Mouse (Mus musculus) liver, adult 2 months (tissue): ENCODE measurements around the gene Ccnd2. TPM values are rescaled to one million over a fixed set of nuclear protein-coding genes. Genes with fewer than 3 reads are reported as not detected.

Source experiments
- DNase-seq: peaks from one replicate; pipeline ENCODE4 v3.0.0-alpha.2; 2011; ENCODE audit warnings: low read depth, low spot score; ENCODE audit errors: extremely low read depth
- H3K27ac ChIP-seq: fragments of 200-500 bp; replicated peaks from 2 replicates; pipeline ENCODE4 v1.5.1; 2012; ENCODE audit warnings: low read depth, mild to moderate bottlenecking, control low read depth, inconsistent platforms, low read length; ENCODE audit not compliant: insufficient read depth
- H3K27me3 ChIP-seq: fragments of 200-500 bp; 2 replicates; pipeline ENCODE4 v1.6.1; 2012; ENCODE audit warnings: mild to moderate bottlenecking, moderate library complexity, low read length, inconsistent platforms; ENCODE audit not compliant: control insufficient read depth, insufficient read depth
- H3K36me3 ChIP-seq: fragments of 200-500 bp; 2 replicates; pipeline ENCODE4 v1.6.1; 2012; ENCODE audit warnings: low read length, inconsistent platforms; ENCODE audit not compliant: control insufficient read depth, insufficient read depth
- H3K4me1 ChIP-seq: fragments of 200-500 bp; 2 replicates; pipeline ENCODE4 v1.6.1; 2011; ENCODE audit warnings: low read length; ENCODE audit not compliant: control insufficient read depth, insufficient read depth
- H3K4me3 ChIP-seq: fragments of 200-500 bp; 2 replicates; pipeline ENCODE4 v1.5.1; 2011; ENCODE audit warnings: low read depth, mild to moderate bottlenecking, control low read depth, low read length, moderate library complexity; ENCODE audit not compliant: insufficient read depth
- H3K79me2 ChIP-seq: fragments of 200-500 bp; 2 replicates; pipeline ENCODE4 v1.6.1; 2012; ENCODE audit warnings: inconsistent platforms, mild to moderate bottlenecking, low read length, moderate library complexity; ENCODE audit not compliant: control insufficient read depth, insufficient read depth
- H3K9ac ChIP-seq: fragments of 200-500 bp; 2 replicates; pipeline ENCODE4 v1.6.1; 2012; ENCODE audit warnings: low read depth, mild to moderate bottlenecking, control low read depth, inconsistent platforms, low read length
- CTCF ChIP-seq: fragments of 200-500 bp; IDR thresholded peaks from 2 replicates; pipeline ENCODE4 v1.5.1; 2011; ENCODE audit warnings: low read depth, low read length, control low read depth
- POLR2A ChIP-seq: fragments of 200-500 bp; IDR thresholded peaks from 2 replicates; pipeline ENCODE4 v1.6.1; 2011; ENCODE audit warnings: low read length, control low read depth; ENCODE audit not compliant: insufficient read depth; ENCODE audit errors: extremely low read depth
- WGBS: fragments of 180-500 bp; shearing (Covaris S2); methylation state at CpG from one replicate; pipeline ENCODE4 v1.1.7; 2018; 5-methylcytosine and 5-hydroxymethylcytosine counted together
- polyA plus RNA-seq: library from polyadenylated mRNA; depleted of rRNA; stranded (reverse); fragments of >200 nt; gene quantifications from 2 replicates; pipeline ENCODE4 v1.2.3, GENCODE M21; 2012
- total RNA-seq: library from RNA; depleted of rRNA; stranded (reverse); fragments of >200 nt; gene quantifications from 2 replicates; pipeline ENCODE4 v1.2.3, GENCODE M21; 2014

Ccnd2 gene
- total and polyA plus RNA-seq, 2 experiments: 5.0 to 5.3 TPM

GRCm38 (mm10) chr6:127108368-127109060, 43.5 kb downstream of the Ccnd2 start:
- H3K79me2 ChIP-seq: peaks cover 5% of the 10 kb centered on the region; the same call in 1 of the 2 replicates
- H3K27ac ChIP-seq: peak overlapping the region; percentile 35; the same call in 1 of the 2 replicates
- peaks cover 11% of the 10 kb centered on the region; the same call in 1 of the 2 replicates for H3K4me1 ChIP-seq
- DNase-seq: peak; percentile 25
- peak overlapping the region; percentile 59 for H3K4me3 ChIP-seq
- peak overlapping the region; percentile 49 for H3K9ac ChIP-seq
- WGBS: 28% methylated on average over 20 of the region's 20 CpGs
- no peaks in the 10 kb centered on the region for H3K27me3 ChIP-seq
- 0 out of 2 replicates have a peak, but pooled peaks cover under 1% of the 10 kb centered on the region for H3K36me3 ChIP-seq
- no peak for TF ChIP-seq CTCF
- TF ChIP-seq POLR2A: no peak

- Histone ChIP-seq H3K27ac (no peak overlapping the region), H3K4me1 (peaks cover 11% of the 10 kb centered on the region; the same call in 1 of the 2 replicates), H3K4me3 (no peak overlapping the region), H3K27me3 (no peaks in the 10 kb centered on the region), H3K36me3 (0 out of 2 replicates have a peak, but pooled peaks cover 2% of the 10 kb centered on the region), H3K79me2 (peaks cover 5% of the 10 kb centered on the region; the same call in 1 of the 2 replicates), H3K9ac (no peak overlapping the region)
- DNase-seq: peak; percentile 71
- TF ChIP-seq POLR2A: no peak
- no peak for TF ChIP-seq CTCF
These were observed 44.6 kb downstream of the Ccnd2 start for GRCm38 (mm10) chr6:127107413-127107812.

DNA sequence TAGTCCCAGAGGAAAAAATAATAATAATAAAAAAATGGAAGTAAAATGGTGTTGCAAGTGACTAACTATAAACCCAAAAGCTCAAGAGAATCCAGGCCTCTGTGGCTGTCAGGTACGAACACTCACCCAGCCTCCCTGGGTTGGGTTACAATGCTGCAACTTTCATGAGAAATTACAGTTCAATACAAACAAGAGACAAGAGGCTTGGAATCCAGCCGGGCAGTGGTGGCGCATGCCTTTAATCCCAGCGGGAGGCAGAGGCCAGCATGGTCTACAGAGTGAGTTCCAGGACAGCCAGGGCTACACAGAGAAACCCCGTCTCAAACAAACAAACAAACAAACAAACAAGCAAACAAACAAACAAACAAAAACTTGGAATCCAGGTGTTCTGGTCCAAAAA, 45.3 kb downstream of the Ccnd2 start:
- no peak overlapping the region for H3K4me3 ChIP-seq
- H3K36me3 ChIP-seq: peaks cover 3% of the 10 kb centered on the region; the same call in 1 of the 2 replicates
- 29% methylated on average over 5 of the region's 5 CpGs for WGBS
- H3K27me3 ChIP-seq: no peaks in the 10 kb centered on the region
- DNase-seq: peak; percentile 67
- H3K27ac ChIP-seq: no peak overlapping the region
- peaks cover 11% of the 10 kb centered on the region; the same call in 1 of the 2 replicates for H3K4me1 ChIP-seq
- H3K79me2 ChIP-seq: peaks cover 5% of the 10 kb centered on the region; the same call in 1 of the 2 replicates
- no peak overlapping the region for H3K9ac ChIP-seq
- TF ChIP-seq POLR2A (no peak), CTCF (no peak)

- Histone ChIP-seq H3K27ac (no peak overlapping the region; the same call in 1 of the 2 replicates), H3K4me3 (no peak overlapping the region), H3K4me1 (peaks cover 11% of the 10 kb centered on the region; the same call in 1 of the 2 replicates), H3K79me2 (peaks cover 5% of the 10 kb centered on the region; the same call in 1 of the 2 replicates), H3K27me3 (no peaks in the 10 kb centered on the region), H3K9ac (no peak overlapping the region), H3K36me3 (peaks cover 7% of the 10 kb centered on the region)
- no peak for DNase-seq
- WGBS: 82% methylated on average over 5 of the region's 5 CpGs
- TF ChIP-seq POLR2A: no peak
- no peak for TF ChIP-seq CTCF
These were observed 45.8 kb downstream of the Ccnd2 start for GRCm38 (mm10) chr6:127106189-127106588.

DNA sequence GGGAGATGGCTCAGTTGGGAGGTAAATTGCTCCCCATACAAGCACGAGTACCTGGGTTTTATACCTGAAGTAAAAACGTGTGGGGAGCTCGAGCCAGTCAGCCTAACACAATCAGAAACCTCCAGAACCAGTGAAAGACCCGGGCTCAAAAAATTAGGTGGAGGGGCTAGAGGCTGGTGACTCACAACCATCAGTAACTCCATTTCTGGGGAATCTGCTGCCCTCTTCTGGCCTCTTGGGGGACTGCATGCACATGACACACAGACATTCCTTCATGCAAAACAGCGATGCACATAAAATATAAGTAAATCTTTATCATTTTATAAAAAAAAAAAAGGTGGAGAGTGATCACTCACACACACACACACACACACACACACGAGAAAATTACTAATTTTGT, 46.9 kb downstream of the Ccnd2 start:
- H3K27ac ChIP-seq: no peak overlapping the region
- 80% methylated on average over 6 of the region's 6 CpGs for WGBS
- H3K4me3 ChIP-seq: no peak overlapping the region
- TF ChIP-seq CTCF (peak; percentile 59; the same call in 1 of the 2 replicates), POLR2A (no peak)
- H3K79me2 ChIP-seq: peaks cover 5% of the 10 kb centered on the region; the same call in 1 of the 2 replicates
- H3K27me3 ChIP-seq: no peaks in the 10 kb centered on the region
- peaks cover 11% of the 10 kb centered on the region; the same call in 1 of the 2 replicates for H3K4me1 ChIP-seq
- no peak overlapping the region for H3K9ac ChIP-seq
- DNase-seq: no peak
- H3K36me3 ChIP-seq: peaks cover 15% of the 10 kb centered on the region
